Mouse (Mus musculus): ENCODE measurements around the gene Slc43a3.

DNA sequence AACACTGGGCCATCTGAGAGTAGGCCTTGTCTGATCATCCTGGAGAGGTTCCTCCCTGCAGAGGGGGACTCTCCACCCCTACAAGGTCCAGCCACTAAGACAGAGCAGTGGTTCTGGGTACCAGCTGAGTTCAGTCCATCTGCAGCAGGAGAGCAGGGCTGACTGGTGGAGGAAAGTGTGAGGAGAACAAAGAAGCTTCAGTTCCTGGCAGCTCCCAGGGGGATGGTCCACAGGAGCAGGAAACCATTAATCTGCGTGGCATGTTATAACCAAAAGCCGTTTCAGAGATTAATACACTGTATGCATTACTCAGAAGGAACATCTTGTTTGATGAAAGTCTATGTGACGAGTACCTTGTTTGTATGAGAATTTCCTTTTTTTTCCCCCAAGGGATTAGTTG is 23.7 kb upstream of the Slc43a3 start:
- no peak for TF ChIP-seq MXI1 (IDR thresholded peaks at IDR 0.05; ENCODE audit: low read depth, low read length)
- no peak for TF ChIP-seq ZNF384 (IDR thresholded peaks at IDR 0.05; ENCODE audit: low read depth, low read length)
- no peak for TF ChIP-seq POLR2AphosphoS2 (IDR thresholded peaks at IDR 0.05; ENCODE audit: low read length)
- no peak for TF ChIP-seq TBP (IDR thresholded peaks at IDR 0.05; ENCODE audit: low read depth, low read length)
- no peak for TF ChIP-seq GATA1 (IDR thresholded peaks at IDR 0.05; ENCODE audit: low read depth, low read length)
- no peak for TF ChIP-seq USF1 (IDR thresholded peaks at IDR 0.05; ENCODE audit: low read depth, low read length)
- no peak for TF ChIP-seq CTCF (IDR thresholded peaks at IDR 0.05 in 2 of 3, conservative IDR thresholded peaks at IDR 0.05 in 1 of 3; ENCODE audit: control insufficient read depth in 1 of 3, insufficient read depth in 1 of 3, low read depth in 2 of 3, low read length in 3 of 3, poor library complexity in 1 of 3, severe bottlenecking in 1 of 3)
- TF ChIP-seq MAX (IDR thresholded peaks at IDR 0.05; ENCODE audit: low read length): no peak
